Mouse (Mus musculus) E14TG2a.4 (cell line): ENCODE measurements around the gene Bcl2.

ENCODE experiments used
- CTCF ChIP-seq: conservative IDR thresholded peaks from 2 replicates; pipeline ENCODE4 v1.5.1; 2014; ENCODE audit warnings: low read length
- NANOG ChIP-seq: IDR thresholded peaks from 2 replicates; pipeline ENCODE4 v1.6.1; 2014; ENCODE audit warnings: borderline replicate concordance, low read length, mixed read lengths

DNA sequence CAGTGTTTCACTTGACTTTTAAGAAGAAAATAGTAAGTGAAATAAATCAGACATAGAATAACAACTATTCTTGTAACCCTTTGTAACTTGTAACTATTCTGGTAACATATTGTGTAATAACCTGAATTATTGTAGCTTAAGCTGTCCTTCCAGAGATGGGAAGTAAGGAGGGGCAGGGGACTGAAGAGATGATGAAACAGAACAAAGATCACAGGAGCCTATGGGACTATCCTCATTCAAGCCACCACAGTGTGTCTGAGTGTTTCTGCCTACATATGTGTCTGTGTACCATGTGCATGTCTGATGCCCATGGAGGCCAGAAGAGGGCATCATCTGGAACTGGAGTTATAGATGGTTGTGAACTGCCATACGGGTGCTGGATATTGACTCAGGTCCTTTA, 49.1 kb downstream of the Bcl2 start:
- TF ChIP-seq CTCF (no peak), NANOG (no peak)
